Mouse (Mus musculus): Measurements from ENCODE around the gene Lgals4.

Lgals4 gene

GRCm38 (mm10) chr7:28821261-28821831 lies 12.3 kb upstream of the Lgals4 start:
- peak; percentile 76 to 83 for DNase-seq (ENCODE audit: inconsistent age in 2 of 2, low spot score in 1 of 2)

DNA sequence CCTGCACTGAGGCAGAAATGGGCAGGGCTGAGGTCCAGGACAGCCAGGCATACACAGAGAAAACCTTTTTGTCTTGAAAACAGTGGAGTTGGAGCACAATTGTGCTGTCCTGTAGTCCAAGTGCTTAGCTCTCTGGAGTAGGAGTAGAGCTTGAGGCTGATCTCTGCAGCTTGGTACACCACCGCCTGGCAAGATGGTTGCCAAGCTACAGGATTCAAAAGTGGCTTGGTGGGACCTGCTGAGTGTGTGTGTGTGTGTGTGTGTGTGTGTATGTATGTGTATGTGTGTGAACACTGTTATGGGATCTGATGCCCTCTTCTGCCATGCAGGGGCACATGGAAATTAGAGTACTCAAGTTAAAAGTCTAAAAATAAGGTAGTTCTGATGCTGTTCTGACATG lies 11.1 kb upstream of the Lgals4 start:
- DNase-seq (ENCODE audit: inconsistent age in 2 of 2, low spot score in 1 of 2): peak in 1 of 2 experiments; percentile 45

- DNase-seq (ENCODE audit: inconsistent age in 2 of 2, low spot score in 1 of 2): peak in 1 of 2 experiments; percentile 57
Measured at GRCm38 (mm10) chr7:28822993-28823903, 10.4 kb upstream of the Lgals4 start.

DNA sequence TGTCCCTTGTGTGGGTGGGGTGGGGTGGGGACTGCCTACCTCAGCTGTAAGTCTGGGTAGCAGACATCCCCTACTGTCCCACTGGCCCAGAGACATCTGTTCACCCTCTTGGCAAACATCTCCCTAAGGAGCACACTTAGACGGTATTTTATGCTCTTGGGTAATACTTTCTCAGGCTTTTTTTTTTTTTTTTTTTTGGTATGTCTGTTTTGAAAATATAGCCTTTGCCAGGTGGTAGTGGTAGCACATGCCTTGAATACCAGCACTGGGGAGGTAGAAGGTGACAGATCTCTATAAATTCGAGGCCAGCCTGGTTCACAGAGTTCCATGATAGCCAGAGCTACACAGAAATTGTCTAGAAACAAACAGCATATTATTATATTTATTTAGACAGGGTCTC lies 9.7 kb upstream of the Lgals4 start:
- no peak for DNase-seq (ENCODE audit: inconsistent age in 2 of 2, low spot score in 1 of 2)

DNA sequence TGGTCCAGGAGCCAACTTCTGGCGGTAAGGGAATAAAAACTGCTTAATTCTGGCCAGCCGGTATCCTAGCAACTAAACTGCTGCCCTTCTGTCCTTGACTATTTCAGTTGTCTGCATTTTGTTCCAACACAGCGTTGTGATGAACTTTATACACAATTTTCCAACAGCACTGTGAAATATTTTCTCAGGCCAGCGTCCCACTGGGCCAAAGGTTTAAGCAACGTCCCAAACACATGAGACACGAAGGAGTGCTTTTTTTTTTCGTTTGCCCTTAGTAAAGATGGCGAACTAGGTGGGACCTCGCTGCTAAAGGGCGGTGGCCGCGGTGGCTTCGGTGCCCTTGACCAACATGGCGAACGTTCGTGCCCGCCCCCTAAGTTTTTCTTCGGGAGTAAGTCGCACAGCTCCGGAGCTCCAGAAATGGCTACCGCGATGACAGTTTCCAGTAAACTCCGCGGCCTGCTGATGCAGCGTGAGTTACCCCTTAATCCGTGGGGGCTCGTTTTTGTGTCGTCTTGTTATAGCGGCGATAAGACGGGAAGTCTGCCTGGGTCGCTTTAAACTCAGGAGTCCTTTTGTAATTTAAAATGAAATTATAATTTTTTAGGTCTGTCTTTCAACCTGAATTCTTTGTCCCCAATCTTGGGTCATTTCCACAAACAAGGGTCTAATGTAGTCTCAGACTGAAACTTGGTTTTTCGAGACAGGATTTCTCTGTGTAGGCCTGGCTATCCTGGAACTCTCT lies 8.5 kb upstream of the Lgals4 start, which contains the start of gene Ech1:
Ech1 (plus strand) TSS at position 277 of the 745 bp plus-strand sequence.
- peak; percentile 94 to 98 for DNase-seq (ENCODE audit: inconsistent age in 2 of 2, low spot score in 1 of 2)

GRCm38 (mm10) chr7:28825686-28826401 lies 7.8 kb upstream of the Lgals4 start:
- peak; percentile 55 to 88 for DNase-seq (ENCODE audit: inconsistent age in 2 of 2, low spot score in 1 of 2)

GRCm38 (mm10) chr7:28826402-28826772 lies 7.3 kb upstream of the Lgals4 start:
- peak in 1 of 2 experiments; percentile 43 for DNase-seq (ENCODE audit: inconsistent age in 2 of 2, low spot score in 1 of 2)

DNA sequence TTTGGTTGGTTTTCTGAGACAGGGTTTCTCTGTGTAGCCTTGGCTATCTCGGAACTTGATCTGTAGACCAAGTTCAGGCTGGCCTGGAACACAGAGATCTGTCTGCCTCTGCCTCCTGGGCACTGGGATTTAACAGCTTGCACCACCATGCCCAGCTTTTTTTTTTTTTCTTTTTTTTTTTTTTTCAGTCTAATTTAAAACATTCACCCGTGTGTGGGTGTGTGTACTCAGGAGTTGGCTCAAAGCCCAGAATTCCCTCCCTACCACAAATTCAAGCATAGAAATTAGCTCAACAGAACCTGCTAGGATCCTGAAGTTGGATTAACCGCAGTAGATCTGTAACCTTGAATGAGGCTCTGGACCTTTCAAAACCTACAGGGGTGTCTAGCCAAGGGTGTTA lies 6.3 kb upstream of the Lgals4 start:
- peak; percentile 60 to 77 for DNase-seq (ENCODE audit: inconsistent age in 2 of 2, low spot score in 1 of 2)

DNA sequence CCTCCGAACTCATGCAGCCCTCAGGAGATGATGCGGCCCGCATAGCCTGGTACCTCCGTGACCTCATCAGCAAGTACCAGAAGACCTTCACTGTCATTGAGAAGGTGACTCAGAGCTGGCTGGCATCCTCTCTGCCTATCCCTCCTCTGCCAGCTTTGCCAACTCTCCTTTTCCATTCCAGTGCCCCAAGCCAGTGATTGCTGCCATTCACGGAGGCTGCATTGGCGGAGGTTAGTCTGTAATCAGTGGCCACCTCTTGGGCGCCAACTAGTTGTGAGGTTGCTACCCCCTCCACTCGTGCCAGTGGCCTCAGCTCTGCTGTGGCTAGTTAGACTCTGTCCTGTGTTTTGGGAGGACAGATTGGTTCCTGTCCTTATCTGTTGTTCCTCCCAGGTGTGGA lies 3.8 kb upstream of the Lgals4 start:
- DNase-seq (ENCODE audit: inconsistent age in 2 of 2, low spot score in 1 of 2): peak; percentile 86 to 92

- peak in 1 of 2 experiments; percentile 28 for DNase-seq (ENCODE audit: inconsistent age in 2 of 2, low spot score in 1 of 2)
Measured at GRCm38 (mm10) chr7:28830981-28831380, 2.7 kb upstream of the Lgals4 start.

DNA sequence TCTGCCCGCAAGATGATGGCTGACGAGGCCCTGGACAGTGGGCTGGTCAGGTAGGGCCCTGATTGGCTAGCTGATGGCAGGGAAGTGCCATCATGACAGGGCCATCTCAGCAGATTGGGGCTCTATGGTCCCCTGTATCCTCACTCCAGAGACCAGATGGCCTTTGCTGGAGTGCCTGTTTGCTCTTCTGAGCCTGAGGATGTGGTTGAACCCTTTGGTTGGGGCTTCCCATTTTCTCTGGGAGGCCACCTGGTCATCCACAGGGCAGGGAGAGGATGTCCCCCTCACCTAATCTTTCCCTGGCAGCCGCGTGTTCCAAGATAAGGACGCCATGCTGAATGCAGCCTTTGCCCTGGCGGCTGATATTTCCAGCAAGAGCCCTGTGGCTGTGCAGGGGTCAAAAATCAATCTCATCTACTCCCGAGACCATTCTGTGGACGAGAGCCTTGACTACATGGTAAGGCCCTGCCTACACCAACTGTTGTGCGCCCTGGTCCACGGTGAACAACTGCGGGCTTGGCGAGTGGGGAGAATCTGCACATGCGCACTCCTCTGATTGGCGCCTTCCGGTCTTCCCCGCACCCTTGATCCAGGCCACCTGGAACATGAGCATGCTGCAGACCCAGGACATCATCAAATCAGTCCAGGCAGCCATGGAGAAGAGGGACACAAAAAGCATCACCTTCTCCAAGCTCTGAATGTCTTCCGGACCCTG lies 2.1 kb upstream of the Lgals4 start:
- no peak for DNase-seq (ENCODE audit: inconsistent age in 2 of 2, low spot score in 1 of 2)

DNA sequence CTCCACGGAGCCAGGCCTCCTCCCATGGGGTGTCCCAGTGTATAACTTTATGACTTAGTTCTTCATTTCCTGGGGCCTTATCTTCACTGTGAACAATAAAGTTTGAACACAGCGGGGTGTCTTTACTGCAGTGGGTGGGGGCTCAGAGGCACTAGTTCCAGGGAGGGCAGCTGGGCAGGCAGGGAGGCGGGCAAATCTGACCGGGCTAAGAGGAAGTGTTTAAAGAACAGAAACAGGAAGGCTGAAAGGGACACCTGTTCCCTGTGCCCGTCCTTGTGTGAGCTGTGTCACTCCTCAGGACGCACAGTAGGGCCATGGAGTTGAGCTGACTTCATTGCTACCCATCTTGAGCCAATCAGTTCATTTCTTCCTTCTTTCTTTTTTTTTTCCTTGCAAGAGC lies 1.5 kb upstream of the Lgals4 start:
- DNase-seq (ENCODE audit: inconsistent age in 2 of 2, low spot score in 1 of 2): no peak

DNA sequence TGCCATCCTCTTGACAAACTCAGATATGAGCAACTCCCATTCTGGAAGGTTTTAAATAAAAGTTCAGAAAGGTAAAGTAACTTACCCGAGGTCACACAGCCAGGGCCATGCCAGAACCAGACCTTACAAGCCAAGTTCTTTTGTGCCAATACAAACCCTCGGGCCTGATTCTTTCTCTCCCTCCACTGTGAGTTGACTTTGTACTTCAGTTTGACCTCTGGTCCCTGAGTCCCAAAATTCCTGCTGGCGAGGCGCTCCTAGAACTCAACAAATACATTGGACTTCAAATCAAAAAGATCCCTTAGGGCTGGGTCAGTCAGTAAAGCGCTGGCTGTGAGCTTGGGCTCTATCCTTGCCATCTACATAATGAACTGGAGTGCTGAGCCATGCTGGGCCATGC lies 3.3 kb downstream of the Lgals4 start:
- peak in 1 of 2 experiments; percentile 34 for DNase-seq (ENCODE audit: inconsistent age in 2 of 2, low spot score in 1 of 2)

- peak in 1 of 2 experiments; percentile 47 for DNase-seq (ENCODE audit: inconsistent age in 2 of 2, low spot score in 1 of 2)
Measured at GRCm38 (mm10) chr7:28838331-28838730, 4.7 kb downstream of the Lgals4 start.

DNA sequence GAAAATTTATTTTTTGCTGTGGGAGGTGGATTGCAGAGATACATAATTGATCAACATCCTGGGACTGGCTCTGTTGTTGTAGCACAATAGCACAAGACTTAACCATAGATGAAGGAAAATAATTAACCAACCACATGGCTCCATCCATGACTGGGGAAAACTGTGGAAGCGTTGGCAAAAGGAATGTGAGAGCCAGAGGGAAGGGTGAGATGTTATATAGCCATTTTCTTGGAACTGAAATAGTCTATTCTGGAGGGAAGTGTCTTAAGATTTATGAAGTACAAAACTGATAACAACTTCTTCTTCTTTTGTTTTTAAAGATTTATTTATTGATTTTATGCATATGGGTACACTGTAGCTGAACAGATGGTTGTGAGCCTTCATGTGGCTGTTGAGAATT lies 13.6 kb downstream of the Lgals4 start:
- DNase-seq (ENCODE audit: inconsistent age in 2 of 2, low spot score in 1 of 2): no peak

GRCm38 (mm10) chr7:28849700-28850236 lies 16.1 kb downstream of the Lgals4 start:
- no peak for DNase-seq (ENCODE audit: inconsistent age in 2 of 2, low spot score in 1 of 2)

DNA sequence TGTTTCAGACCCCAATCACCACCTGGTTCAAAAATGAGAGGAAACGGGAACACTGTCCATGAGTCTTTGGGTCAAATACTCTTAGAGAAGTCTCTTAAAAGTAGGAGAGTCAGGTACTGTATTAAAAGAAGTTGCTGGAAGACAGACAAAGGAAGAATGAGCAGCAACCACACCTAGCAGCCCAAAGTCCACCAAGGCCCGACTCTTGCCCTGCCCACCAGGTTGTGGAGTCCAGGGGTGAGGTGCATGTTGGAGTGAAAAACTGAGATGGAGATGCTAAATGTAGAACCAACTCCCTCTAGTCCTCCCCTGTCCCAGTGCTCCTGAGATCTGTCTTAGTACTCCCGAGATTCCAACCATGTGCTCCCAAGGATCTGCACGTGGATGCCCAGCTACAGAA lies 17.0 kb downstream of the Lgals4 start:
- DNase-seq (ENCODE audit: inconsistent age in 2 of 2, low spot score in 1 of 2): no peak

DNA sequence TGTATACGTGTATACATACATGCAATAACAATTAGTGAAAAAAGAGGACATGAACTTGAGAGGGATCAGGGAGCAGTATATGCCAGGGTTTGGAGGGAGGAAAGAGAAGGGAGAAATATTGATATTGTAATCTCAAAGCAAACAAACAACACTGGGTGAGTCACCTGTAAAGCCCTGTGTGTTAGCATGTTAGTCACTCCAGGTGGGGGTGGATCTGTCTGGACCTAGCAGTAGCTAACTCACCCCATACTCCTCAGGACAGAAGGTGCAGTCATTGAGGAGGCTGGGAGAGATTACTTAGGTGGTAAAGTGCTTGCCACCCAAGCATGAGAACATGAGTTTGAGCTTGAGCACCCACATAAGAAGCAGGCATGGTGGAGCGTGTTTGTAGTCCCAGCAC lies 26.3 kb downstream of the Lgals4 start:
- DNase-seq (ENCODE audit: inconsistent age in 2 of 2, low spot score in 1 of 2): no peak

DNA sequence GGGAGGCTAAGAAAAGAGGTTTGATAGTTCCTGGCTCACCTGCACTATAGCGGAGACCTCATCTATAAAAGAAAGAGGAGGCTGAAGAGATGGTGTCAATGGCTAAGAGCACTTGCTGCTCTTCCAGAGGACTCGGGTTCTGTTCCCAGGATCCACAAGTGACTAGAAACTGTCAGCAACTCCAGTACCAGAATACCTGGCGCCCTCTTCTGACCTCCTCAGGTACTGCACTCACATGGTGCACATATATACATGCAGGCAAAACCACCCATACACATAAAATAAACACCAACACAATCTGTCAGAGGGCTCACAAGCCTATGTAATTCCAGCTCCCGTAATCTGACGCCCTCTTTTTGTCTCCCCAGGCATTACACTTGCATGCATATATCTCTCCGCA lies 27.2 kb downstream of the Lgals4 start:
- DNase-seq (ENCODE audit: inconsistent age in 2 of 2, low spot score in 1 of 2): no peak
